Mouse (Mus musculus) olfactory bulb, adult 2 months (tissue): ENCODE data around the gene Mcub. TPM values are rescaled to one million over a fixed set of nuclear protein-coding genes. Genes with fewer than 3 reads are reported as not detected.
A peak's percentile ranks its signal among the peaks of the same experiment; 100 is the strongest.

Source experiments
- H3K27ac ChIP-seq: fragments of 200-500 bp; 2 replicates; pipeline ENCODE4 v1.5.1; 2012; ENCODE audit warnings: low read depth, low read length; ENCODE audit not compliant: insufficient read depth
- H3K4me1 ChIP-seq: fragments of 200-500 bp; 2 replicates; pipeline ENCODE4 v1.6.1; 2012; ENCODE audit warnings: low read length; ENCODE audit not compliant: control insufficient read depth, insufficient read depth
- H3K4me3 ChIP-seq: fragments of 200-500 bp; 2 replicates; pipeline ENCODE4 v1.5.1; 2012; ENCODE audit warnings: mild to moderate bottlenecking, low read depth, low read length, moderate library complexity; ENCODE audit not compliant: insufficient read depth
- CTCF ChIP-seq: fragments of 200-500 bp; IDR thresholded peaks from 2 replicates; pipeline ENCODE4 v1.5.1; 2012; ENCODE audit warnings: low read depth, mild to moderate bottlenecking, low read length, moderate library complexity; ENCODE audit not compliant: insufficient read depth
- POLR2A ChIP-seq: fragments of 200-500 bp; IDR thresholded peaks from 2 replicates; pipeline ENCODE4 v1.6.1; 2012; ENCODE audit warnings: mild to moderate bottlenecking, low read depth, low read length, moderate library complexity; ENCODE audit not compliant: insufficient read depth
- WGBS: fragments of 180-500 bp; shearing (Covaris S2); methylation state at CpG from one replicate; pipeline ENCODE4 v1.1.7; 2018; 5-methylcytosine and 5-hydroxymethylcytosine counted together
- polyA plus RNA-seq: library from polyadenylated mRNA; stranded (reverse); fragments of >200 nt; gene quantifications from 2 replicates; pipeline ENCODE4 v1.2.4, GENCODE M21; 2012; ENCODE audit warnings: low replicate concordance; ENCODE audit not compliant: missing spikeins, insufficient read depth, insufficient read length

The Mcub gene
- polyA plus RNA-seq, 1 experiment, result not detected

DNA sequence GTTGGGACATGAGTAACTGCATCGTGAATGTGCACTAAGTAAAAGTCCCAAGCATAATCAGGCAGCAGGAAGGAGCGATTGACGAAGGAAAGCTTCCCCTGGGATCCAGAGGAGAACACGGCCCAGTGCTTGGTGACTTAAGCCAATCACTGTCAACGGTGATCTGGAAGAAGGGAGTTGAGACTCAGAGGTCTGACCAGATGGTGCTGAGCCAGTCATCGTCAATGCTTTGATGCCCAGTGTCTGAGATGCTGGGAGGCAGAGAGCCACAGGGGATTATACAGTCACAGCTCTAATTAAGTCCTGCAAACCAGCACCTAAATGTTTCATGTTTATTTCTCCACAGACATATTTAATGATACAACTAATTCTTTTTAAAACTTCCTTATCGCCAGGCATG, 30.9 kb downstream of the Mcub start:
- 64% methylated on average over 7 of the region's 7 CpGs for WGBS
- TF ChIP-seq CTCF (no peak), POLR2A (no peak)

DNA sequence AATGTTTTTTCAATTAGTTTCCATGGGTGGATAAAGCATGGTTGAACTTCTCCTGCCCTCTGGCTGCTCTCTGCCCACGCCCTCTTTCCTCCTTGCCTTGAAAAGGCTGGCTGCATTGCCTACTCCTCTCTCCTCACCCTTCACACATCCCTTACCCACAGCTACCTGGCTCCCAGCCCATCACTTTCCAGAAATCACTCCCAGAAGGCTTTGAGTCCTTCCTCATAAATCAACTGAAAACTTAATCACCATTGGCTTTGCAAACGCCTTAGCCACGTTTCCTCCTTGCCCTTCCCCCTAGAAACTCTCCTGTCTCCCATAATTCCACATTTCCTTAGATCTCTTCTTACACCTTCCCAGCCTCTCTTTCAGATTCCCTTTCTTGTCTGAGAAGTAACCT, 32.2 kb downstream of the Mcub start:
- peak overlapping the region; percentile 61; the same call in 1 of the 2 replicates for H3K27ac ChIP-seq
- peaks cover 9% of the 10 kb centered on the region for H3K4me1 ChIP-seq
- no peak overlapping the region for H3K4me3 ChIP-seq
- WGBS, result 53% methylated on average over 3 of the region's 3 CpGs
- no peak for TF ChIP-seq CTCF
- no peak for TF ChIP-seq POLR2A

More for the DNA sequence above, 30.9 kb downstream of the Mcub start:
- H3K4me3 ChIP-seq, result no peak overlapping the region
- peaks cover 9% of the 10 kb centered on the region for H3K4me1 ChIP-seq
- no peak overlapping the region for H3K27ac ChIP-seq

DNA sequence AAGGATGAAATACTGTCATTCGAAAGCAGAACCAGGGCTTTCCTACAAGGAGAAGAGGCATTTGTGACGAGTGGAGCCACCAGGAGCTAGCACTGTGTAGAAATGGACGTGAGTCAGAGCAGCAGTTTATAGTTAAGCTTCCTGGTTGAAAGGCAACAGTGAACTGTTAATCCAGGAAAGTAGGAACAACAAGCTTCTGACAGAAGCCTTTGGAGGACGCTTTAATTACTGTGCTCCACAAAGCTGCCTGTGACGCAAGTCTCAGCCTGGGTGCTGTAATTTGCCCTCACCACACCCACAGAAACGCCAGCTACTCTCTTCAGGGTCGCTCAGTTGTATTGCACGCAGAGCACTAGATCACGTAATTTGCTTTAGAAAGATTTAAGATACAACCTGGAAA, 33.4 kb downstream of the Mcub start:
- 9% methylated on average over 9 of the region's 9 CpGs for WGBS
- TF ChIP-seq POLR2A (no peak), CTCF (no peak)

DNA sequence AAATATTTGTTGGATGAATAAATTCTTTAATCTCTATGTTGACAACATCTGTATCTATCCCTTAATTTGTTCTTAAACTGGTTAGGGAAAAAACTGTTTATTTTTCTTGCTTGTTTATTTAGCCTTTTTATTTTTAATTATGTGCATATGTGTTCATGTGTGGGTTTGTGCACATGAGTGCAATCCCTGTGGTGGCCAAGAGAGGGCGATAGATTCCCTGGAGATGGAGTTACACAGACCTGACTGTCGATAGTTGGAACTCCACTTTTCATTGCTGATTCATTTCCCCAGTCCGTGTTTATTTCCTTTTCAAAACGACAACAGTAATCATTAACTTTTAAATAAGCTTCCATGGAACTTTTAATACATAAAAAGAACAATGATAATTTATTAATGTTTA, 37.6 kb downstream of the Mcub start:
- TF ChIP-seq CTCF (no peak), POLR2A (no peak)
- H3K4me1 ChIP-seq, result peaks cover 7% of the 10 kb centered on the region
- no peak overlapping the region for H3K27ac ChIP-seq
- WGBS, result 41% methylated on average over 4 of the region's 4 CpGs
- no peak overlapping the region for H3K4me3 ChIP-seq

More for the DNA sequence above, 33.4 kb downstream of the Mcub start:
- Histone ChIP-seq H3K4me3 (no peak overlapping the region), H3K4me1 (peaks cover 9% of the 10 kb centered on the region), H3K27ac (peak overlapping the region; percentile 83)

DNA sequence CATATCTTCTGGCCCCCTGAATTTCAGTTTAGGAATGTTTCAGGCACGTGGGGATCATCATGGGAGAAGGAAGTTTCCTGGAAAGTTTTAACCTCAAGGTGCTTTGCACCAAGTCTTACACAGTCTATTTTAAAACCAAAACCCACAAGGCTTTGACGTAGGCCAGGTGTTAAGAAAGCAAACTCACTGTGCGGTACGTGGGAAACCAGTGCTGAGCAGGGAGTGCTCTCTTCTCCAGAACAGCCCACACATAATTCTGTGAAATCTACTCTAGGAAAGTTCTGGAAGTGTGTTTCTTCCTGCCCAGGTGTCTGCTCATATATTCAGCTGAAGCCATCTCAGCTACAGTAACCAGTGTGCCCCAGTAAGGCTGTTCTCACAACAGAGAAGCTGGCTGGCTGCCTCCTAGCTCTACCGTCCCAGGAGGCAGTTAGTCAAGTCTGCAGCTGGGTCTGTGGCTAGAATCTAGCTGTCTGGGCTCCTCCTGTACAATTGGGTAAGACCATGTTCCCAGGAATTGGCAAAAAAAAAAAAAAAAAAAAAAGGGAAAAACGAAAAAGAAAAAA, 39.7 kb downstream of the Mcub start:
- 62% methylated on average over 6 of the region's 6 CpGs for WGBS
- Histone ChIP-seq H3K4me3 (no peak overlapping the region), H3K4me1 (peaks cover 3% of the 10 kb centered on the region; the same call in 1 of the 2 replicates), H3K27ac (no peak overlapping the region)
- TF ChIP-seq POLR2A, result no peak
- TF ChIP-seq CTCF, result no peak

DNA sequence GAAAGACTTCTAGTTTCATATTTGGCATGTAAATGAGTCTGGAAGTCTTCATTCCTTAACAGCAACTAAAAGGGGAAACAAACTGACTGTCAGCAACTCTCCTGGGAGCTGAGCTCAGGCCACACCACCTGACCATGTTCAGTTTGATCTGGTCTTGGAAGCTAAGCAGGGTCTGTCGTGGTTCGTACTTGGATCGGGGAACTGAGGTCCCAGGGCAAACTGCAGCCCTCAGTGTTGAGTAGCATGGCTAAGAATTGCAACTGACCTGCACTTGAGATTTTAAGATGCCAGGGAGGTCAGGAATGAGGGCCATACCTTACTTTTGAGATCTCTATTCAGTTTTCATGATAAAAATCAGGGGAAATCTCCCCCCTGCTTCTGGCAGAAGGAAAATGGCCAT, 44.1 kb downstream of the Mcub start:
- Histone ChIP-seq H3K4me3 (no peak overlapping the region), H3K4me1 (no peaks in the 10 kb centered on the region), H3K27ac (no peak overlapping the region)
- TF ChIP-seq POLR2A, result no peak
- no peak for TF ChIP-seq CTCF
- 93% methylated on average over 3 of the region's 3 CpGs for WGBS

DNA sequence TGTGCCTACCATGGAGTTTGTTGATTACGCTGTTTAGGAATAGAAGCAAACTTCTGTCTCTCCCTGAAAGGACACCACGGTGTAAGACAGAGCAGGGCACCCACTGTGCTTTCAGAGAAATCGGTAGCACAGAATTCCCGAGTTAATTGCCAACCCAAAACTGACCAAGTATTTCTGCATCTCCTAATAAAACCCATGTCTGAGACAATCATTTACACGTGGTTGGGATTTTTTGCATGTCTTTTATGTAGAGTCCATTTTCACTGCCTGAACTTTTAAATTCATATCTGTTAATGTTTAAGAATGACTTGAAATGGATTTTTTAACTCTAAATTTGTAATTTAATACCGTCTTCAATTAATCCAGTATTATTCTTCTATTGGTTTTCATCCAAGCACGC, 46.4 kb downstream of the Mcub start:
- Histone ChIP-seq H3K4me1 (no peaks in the 10 kb centered on the region), H3K27ac (no peak overlapping the region), H3K4me3 (no peak overlapping the region)
- 95% methylated on average over 7 of the region's 7 CpGs for WGBS
- TF ChIP-seq POLR2A (no peak), CTCF (no peak)

DNA sequence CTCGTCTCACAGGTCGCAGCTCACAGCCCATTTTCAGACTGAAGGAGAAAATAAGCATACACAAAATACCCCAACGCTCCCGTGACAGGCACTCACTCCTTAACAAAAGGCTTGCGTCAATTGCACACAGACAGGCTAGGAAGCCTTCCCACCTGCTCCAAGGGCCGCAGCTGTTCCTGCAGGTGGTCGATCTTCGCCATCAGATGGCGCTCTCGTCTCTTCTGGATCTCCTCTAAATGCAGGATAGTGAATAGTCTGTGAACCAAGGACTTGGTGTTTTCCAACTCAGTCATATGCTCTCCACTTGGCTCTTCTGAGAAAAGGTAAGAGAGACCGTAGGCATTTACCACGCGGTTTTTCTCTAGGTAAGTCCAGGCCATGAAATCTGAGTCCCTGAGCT, 51.6 kb downstream of the Mcub start:
- TF ChIP-seq CTCF, result peak; percentile 66
- no peak for TF ChIP-seq POLR2A
- 13% methylated on average over 13 of the region's 13 CpGs for WGBS
- Histone ChIP-seq H3K27ac (no peak overlapping the region), H3K4me3 (no peak overlapping the region), H3K4me1 (no peaks in the 10 kb centered on the region)

DNA sequence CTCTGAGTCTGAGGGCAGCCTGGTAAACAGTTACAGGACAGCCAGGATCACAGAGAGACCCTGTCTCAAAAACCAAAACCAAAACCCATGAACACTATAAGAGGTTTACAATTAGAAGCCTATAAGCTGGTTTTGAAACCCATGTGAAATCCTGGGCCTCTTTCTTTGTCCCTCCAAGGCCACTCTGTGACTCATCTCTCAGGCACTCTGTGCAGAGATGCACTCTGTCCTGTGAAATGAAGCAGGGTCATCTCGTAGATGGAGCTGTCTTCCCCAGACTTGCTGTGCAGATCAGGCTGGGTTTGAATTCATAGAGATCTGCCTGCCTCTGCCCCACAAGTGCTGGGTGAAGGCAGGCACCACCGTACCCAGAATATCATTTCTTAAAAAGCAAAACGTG, 52.6 kb downstream of the Mcub start:
- no peak overlapping the region for H3K27ac ChIP-seq
- H3K4me1 ChIP-seq, result no peaks in the 10 kb centered on the region
- TF ChIP-seq CTCF (no peak), POLR2A (no peak)
- no peak overlapping the region for H3K4me3 ChIP-seq
- WGBS, result 84% methylated on average over 3 of the region's 3 CpGs

DNA sequence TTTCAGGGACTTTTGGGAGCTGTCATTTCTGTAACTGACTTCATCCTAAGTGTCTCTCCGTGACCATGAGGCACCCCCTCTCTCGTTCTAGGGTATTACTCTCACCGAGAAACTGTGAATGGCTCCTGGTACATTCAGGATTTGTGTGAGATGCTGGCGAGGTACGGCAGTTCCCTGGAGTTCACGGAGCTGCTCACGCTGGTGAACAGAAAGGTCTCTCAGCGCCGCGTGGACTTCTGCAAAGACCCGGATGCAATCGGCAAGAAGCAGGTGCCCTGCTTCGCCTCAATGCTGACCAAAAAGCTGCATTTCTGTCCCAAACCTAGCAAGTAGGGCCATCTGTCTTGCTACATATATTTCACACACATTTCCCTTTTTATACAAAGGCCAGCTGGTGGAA, 56.8 kb downstream of the Mcub start:
- Histone ChIP-seq H3K4me1 (no peaks in the 10 kb centered on the region), H3K27ac (no peak overlapping the region), H3K4me3 (no peak overlapping the region)
- WGBS, result 88% methylated on average over 13 of the region's 13 CpGs
- TF ChIP-seq POLR2A (no peak), CTCF (no peak)
